Mouse (Mus musculus): ENCODE data around the gene Map3k14. TPM values are rescaled to one million over a fixed set of nuclear protein-coding genes. Genes with fewer than 3 reads are reported as not detected.
"Not testable (repeated sequence)": the region's sequence is repeated elsewhere in the genome, so short reads cannot be mapped to it uniquely, and the experiment has no call there.

The Map3k14 gene
- polyA plus RNA-seq, 1 experiment from 2014 or later = 4.8 TPM

- Histone ChIP-seq H3K4me3 (no peak overlapping the region), H3K9ac (no peak overlapping the region), H3K9me3 (no peaks in the 10 kb centered on the region), H3K27me3 (no peaks in the 10 kb centered on the region), H3K4me2 (no peak overlapping the region), H3K4me1 (replicated peaks) (peaks cover 12% of the 10 kb centered on the region; the same call in 1 of the 2 replicates), H3K27ac (replicated peaks) (no peak overlapping the region), H3K36me3 (peaks cover 20% of the 10 kb centered on the region)
- no peak for ATAC-seq (ENCODE audit: low FRiP score, low read depth)
- 89% methylated on average over 6 of the region's 6 CpGs for WGBS
Observed at GRCm38 (mm10) chr11:103236431-103236830, 30.8 kb downstream of the Map3k14 start.

- peak; percentile 63; the same call in 1 of the 2 replicates for ATAC-seq (ENCODE audit: low FRiP score, low read depth)
- Histone ChIP-seq H3K36me3 (peaks cover 21% of the 10 kb centered on the region), H3K27me3 (no peaks in the 10 kb centered on the region), H3K4me1 (replicated peaks) (0 out of 2 replicates have a peak, but pooled peaks cover 6% of the 10 kb centered on the region), H3K9ac (no peak overlapping the region), H3K27ac (replicated peaks) (no peak overlapping the region), H3K4me2 (no peak overlapping the region), H3K9me3 (no peaks in the 10 kb centered on the region), H3K4me3 (no peak overlapping the region)
- WGBS = 65% methylated on average over 11 of the region's 11 CpGs
Observed at GRCm38 (mm10) chr11:103235702-103236101, 31.6 kb downstream of the Map3k14 start.

GRCm38 (mm10) chr11:103234447-103234846 lies 32.8 kb downstream of the Map3k14 start:
- ATAC-seq (ENCODE audit: low FRiP score, low read depth) = no peak
- H3K27ac ChIP-seq (replicated peaks) = no peak overlapping the region
- H3K4me1 ChIP-seq (replicated peaks) = 0 out of 2 replicates have a peak, but pooled peaks cover 5% of the 10 kb centered on the region
- no peaks in the 10 kb centered on the region for H3K9me3 ChIP-seq
- 63% methylated on average over 1 of the region's 1 CpGs for WGBS
- H3K27me3 ChIP-seq = no peaks in the 10 kb centered on the region
- no peak overlapping the region for H3K4me2 ChIP-seq
- H3K4me3 ChIP-seq = no peak overlapping the region
- no peak overlapping the region for H3K9ac ChIP-seq
- H3K36me3 ChIP-seq = peaks cover 33% of the 10 kb centered on the region

GRCm38 (mm10) chr11:103232966-103233365 lies 34.3 kb downstream of the Map3k14 start:
- Histone ChIP-seq H3K9me3 (no peaks in the 10 kb centered on the region), H3K4me3 (no peak overlapping the region), H3K27me3 (no peaks in the 10 kb centered on the region), H3K27ac (replicated peaks) (no peak overlapping the region), H3K4me2 (no peak overlapping the region), H3K4me1 (replicated peaks) (0 out of 2 replicates have a peak, but pooled peaks cover 5% of the 10 kb centered on the region), H3K36me3 (peaks cover 33% of the 10 kb centered on the region), H3K9ac (no peak overlapping the region)
- no peak for ATAC-seq (ENCODE audit: low FRiP score, low read depth)
- 33% methylated on average over 7 of the region's 7 CpGs for WGBS

DNA sequence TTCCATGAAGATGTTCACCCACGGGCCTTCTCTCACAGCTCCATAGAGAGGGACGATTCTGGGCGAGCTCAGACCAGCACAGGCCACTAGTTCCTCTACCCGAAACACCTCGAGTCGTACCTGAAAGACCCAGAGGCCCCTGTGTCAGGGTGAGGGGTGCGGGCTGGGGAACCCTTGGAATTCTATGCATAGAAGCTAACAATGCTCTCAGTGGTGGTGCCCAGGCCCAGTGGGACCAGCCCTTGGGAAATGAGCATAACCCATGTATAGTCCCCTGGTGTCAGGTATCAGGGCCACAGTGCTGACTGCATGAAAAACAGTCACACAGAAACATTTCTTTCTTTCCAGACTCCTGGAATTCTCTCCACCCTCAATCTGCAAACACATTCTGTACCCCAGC lies 35.9 kb downstream of the Map3k14 start:
- H3K36me3 ChIP-seq = peaks cover 27% of the 10 kb centered on the region
- H3K9ac ChIP-seq = no peak overlapping the region
- no peak overlapping the region for H3K27ac ChIP-seq (replicated peaks)
- no peak overlapping the region for H3K4me3 ChIP-seq
- no peaks in the 10 kb centered on the region for H3K27me3 ChIP-seq
- 0 out of 2 replicates have a peak, but pooled peaks cover 5% of the 10 kb centered on the region for H3K4me1 ChIP-seq (replicated peaks)
- H3K4me2 ChIP-seq = no peak overlapping the region
- no peaks in the 10 kb centered on the region for H3K9me3 ChIP-seq
- WGBS = 95% methylated on average over 7 of the region's 7 CpGs
- ATAC-seq (ENCODE audit: low FRiP score, low read depth) = no peak

- no peak for ATAC-seq (ENCODE audit: low FRiP score, low read depth)
- no peak overlapping the region for H3K4me2 ChIP-seq
- H3K27ac ChIP-seq (replicated peaks) = no peak overlapping the region
- no peaks in the 10 kb centered on the region for H3K27me3 ChIP-seq
- no peak overlapping the region for H3K9ac ChIP-seq
- H3K36me3 ChIP-seq = peaks cover 27% of the 10 kb centered on the region
- H3K4me1 ChIP-seq (replicated peaks) = 0 out of 2 replicates have a peak, but pooled peaks cover 5% of the 10 kb centered on the region
- H3K4me3 ChIP-seq = no peak overlapping the region
- WGBS = 90% methylated on average over 19 of the region's 19 CpGs
- H3K9me3 ChIP-seq = no peaks in the 10 kb centered on the region
Observed at GRCm38 (mm10) chr11:103230626-103231025, 36.6 kb downstream of the Map3k14 start.

- Histone ChIP-seq H3K9ac (no peak overlapping the region), H3K36me3 (peaks cover 33% of the 10 kb centered on the region), H3K4me2 (no peak overlapping the region), H3K4me3 (no peak overlapping the region), H3K4me1 (replicated peaks) (0 out of 2 replicates have a peak, but pooled peaks cover 5% of the 10 kb centered on the region), H3K27me3 (no peaks in the 10 kb centered on the region), H3K9me3 (no peaks in the 10 kb centered on the region), H3K27ac (replicated peaks) (no peak overlapping the region)
- WGBS = 94% methylated on average over 2 of the region's 2 CpGs
- ATAC-seq (ENCODE audit: low FRiP score, low read depth) = no peak
Observed at GRCm38 (mm10) chr11:103229608-103230007, 37.7 kb downstream of the Map3k14 start.

GRCm38 (mm10) chr11:103223951-103224456 lies 43.3 kb downstream of the Map3k14 start:
- Histone ChIP-seq H3K27me3 (no peaks in the 10 kb centered on the region), H3K4me2 (no peak overlapping the region), H3K9ac (no peak overlapping the region), H3K4me1 (replicated peaks) (no peaks in the 10 kb centered on the region), H3K27ac (replicated peaks) (no peak overlapping the region), H3K36me3 (peaks cover 23% of the 10 kb centered on the region), H3K4me3 (no peak overlapping the region), H3K9me3 (no peaks in the 10 kb centered on the region)
- 69% methylated on average over 18 of the region's 18 CpGs for WGBS
- no peak for ATAC-seq (ENCODE audit: low FRiP score, low read depth)

GRCm38 (mm10) chr11:103223444-103223843 lies 43.8 kb downstream of the Map3k14 start:
- peaks cover 18% of the 10 kb centered on the region for H3K36me3 ChIP-seq
- no peak for ATAC-seq (ENCODE audit: low FRiP score, low read depth)
- H3K27me3 ChIP-seq = no peaks in the 10 kb centered on the region
- H3K9me3 ChIP-seq = no peaks in the 10 kb centered on the region
- peaks cover 4% of the 10 kb centered on the region for H3K4me1 ChIP-seq (replicated peaks)
- no peak overlapping the region for H3K27ac ChIP-seq (replicated peaks)
- WGBS = 88% methylated on average over 10 of the region's 10 CpGs
- no peak overlapping the region for H3K9ac ChIP-seq
- H3K4me2 ChIP-seq = no peak overlapping the region
- H3K4me3 ChIP-seq = no peak overlapping the region

- not testable (repeated sequence) for H3K27me3 ChIP-seq; ATAC-seq (ENCODE audit: low FRiP score, low read depth); H3K9me3 ChIP-seq; H3K4me1 ChIP-seq (replicated peaks); H3K27ac ChIP-seq (replicated peaks); H3K4me2 ChIP-seq; H3K9ac ChIP-seq; H3K4me3 ChIP-seq
- WGBS = 94% methylated on average over 4 of the region's 4 CpGs
- peaks cover 18% of the 10 kb centered on the region for H3K36me3 ChIP-seq
Observed at GRCm38 (mm10) chr11:103222718-103223117, 44.6 kb downstream of the Map3k14 start.

GRCm38 (mm10) chr11:103221437-103221836 lies 45.8 kb downstream of the Map3k14 start:
- peaks cover 14% of the 10 kb centered on the region for H3K36me3 ChIP-seq
- no peak overlapping the region for H3K4me2 ChIP-seq
- ATAC-seq (ENCODE audit: low FRiP score, low read depth) = no peak
- H3K9ac ChIP-seq = no peak overlapping the region
- no peaks in the 10 kb centered on the region for H3K9me3 ChIP-seq
- 95% methylated on average over 6 of the region's 6 CpGs for WGBS
- H3K27me3 ChIP-seq = no peaks in the 10 kb centered on the region; the same call in 1 of the 2 replicates
- H3K4me1 ChIP-seq (replicated peaks) = peaks cover 8% of the 10 kb centered on the region
- no peak overlapping the region for H3K27ac ChIP-seq (replicated peaks)
- H3K4me3 ChIP-seq = no peak overlapping the region

GRCm38 (mm10) chr11:103219995-103220394 lies 47.3 kb downstream of the Map3k14 start:
- Histone ChIP-seq H3K9me3 (no peaks in the 10 kb centered on the region), H3K36me3 (peaks cover 11% of the 10 kb centered on the region; the same call in 1 of the 2 replicates), H3K9ac (no peak overlapping the region), H3K4me1 (replicated peaks) (peaks cover 8% of the 10 kb centered on the region), H3K27ac (replicated peaks) (no peak overlapping the region), H3K4me3 (no peak overlapping the region), H3K4me2 (no peak overlapping the region), H3K27me3 (no peaks in the 10 kb centered on the region; the same call in 1 of the 2 replicates)
- ATAC-seq (ENCODE audit: low FRiP score, low read depth) = no peak
- WGBS = 91% methylated on average over 4 of the region's 4 CpGs

GRCm38 (mm10) chr11:103219259-103219658 lies 48.0 kb downstream of the Map3k14 start:
- H3K27ac ChIP-seq (replicated peaks) = no peak overlapping the region
- no peaks in the 10 kb centered on the region for H3K9me3 ChIP-seq
- H3K27me3 ChIP-seq = no peaks in the 10 kb centered on the region; the same call in 1 of the 2 replicates
- H3K9ac ChIP-seq = no peak overlapping the region
- 93% methylated on average over 5 of the region's 5 CpGs for WGBS
- H3K4me3 ChIP-seq = no peak overlapping the region
- H3K4me2 ChIP-seq = no peak overlapping the region
- no peak for ATAC-seq (ENCODE audit: low FRiP score, low read depth)
- H3K36me3 ChIP-seq = peaks cover 6% of the 10 kb centered on the region; the same call in 1 of the 2 replicates
- H3K4me1 ChIP-seq (replicated peaks) = peaks cover 8% of the 10 kb centered on the region
